Mouse (Mus musculus) MEL (cell line): ENCODE measurements around the gene Drc7.

ENCODE experiments used
- CTCF ChIP-seq, 3 experiments: IDR thresholded peaks in 2 of 3; conservative IDR thresholded peaks in 1 of 3; 2 replicates each; pipeline ENCODE4 v1.5.1; 2011 to 2012; ENCODE audit warnings: low read length in 3 of 3, low read depth in 2 of 3, mild to moderate bottlenecking in 2 of 3, improper control_type of control experiment in 1 of 3, inconsistent platforms in 1 of 3, mixed read lengths in 1 of 3, moderate library complexity in 1 of 3; ENCODE audit not compliant: control insufficient read depth in 1 of 3, insufficient read depth in 1 of 3, poor library complexity in 1 of 3, severe bottlenecking in 1 of 3
- ELF1 ChIP-seq: IDR thresholded peaks from 2 replicates; pipeline ENCODE4 v1.6.1; 2014; ENCODE audit warnings: low read depth, mild to moderate bottlenecking, inconsistent platforms, low read length, improper control_type of control experiment, moderate library complexity
- EP300 ChIP-seq, 2 experiments: IDR thresholded peaks; 2 replicates each; pipeline ENCODE4 v1.6.1; 2011; ENCODE audit warnings: improper control_type of control experiment in 2 of 2, low read length in 2 of 2, low read depth in 1 of 2, mild to moderate bottlenecking in 1 of 2
- ETS1 ChIP-seq: IDR thresholded peaks from 2 replicates; pipeline ENCODE4 v1.6.1; 2012; ENCODE audit warnings: low read depth, mild to moderate bottlenecking, inconsistent platforms, low read length, improper control_type of control experiment, moderate library complexity
- HCFC1 ChIP-seq: IDR thresholded peaks from 2 replicates; pipeline ENCODE4 v1.6.1; 2012; ENCODE audit warnings: low read depth, mild to moderate bottlenecking, inconsistent platforms, low read length, improper control_type of control experiment, moderate library complexity
- MEF2A ChIP-seq: IDR thresholded peaks from 2 replicates; pipeline ENCODE4 v1.6.1; 2014; ENCODE audit warnings: low read depth, mild to moderate bottlenecking, inconsistent platforms, low read length, improper control_type of control experiment; ENCODE audit not compliant: poor library complexity, insufficient replicate concordance, severe bottlenecking; ENCODE audit errors: extremely low read depth
- POLR2A ChIP-seq, 2 experiments: IDR thresholded peaks; 2 replicates each; pipeline ENCODE4 v1.6.1; 2011 to 2012; ENCODE audit warnings: low read length in 2 of 2, mild to moderate bottlenecking in 2 of 2, control low read depth in 1 of 2, improper control_type of control experiment in 1 of 2, low read depth in 1 of 2, moderate library complexity in 1 of 2; ENCODE audit not compliant: control insufficient read depth in 1 of 2, insufficient read depth in 1 of 2, poor library complexity in 1 of 2
- TCF12 ChIP-seq: IDR thresholded peaks from 2 replicates; pipeline ENCODE4 v1.6.1; 2014; ENCODE audit warnings: low read depth, mild to moderate bottlenecking, inconsistent platforms, low read length, improper control_type of control experiment, moderate library complexity
- ZC3H11A ChIP-seq: IDR thresholded peaks from 2 replicates; pipeline ENCODE4 v1.6.1; 2012; ENCODE audit warnings: low read depth, mild to moderate bottlenecking, inconsistent platforms, low read length, improper control_type of control experiment

DNA sequence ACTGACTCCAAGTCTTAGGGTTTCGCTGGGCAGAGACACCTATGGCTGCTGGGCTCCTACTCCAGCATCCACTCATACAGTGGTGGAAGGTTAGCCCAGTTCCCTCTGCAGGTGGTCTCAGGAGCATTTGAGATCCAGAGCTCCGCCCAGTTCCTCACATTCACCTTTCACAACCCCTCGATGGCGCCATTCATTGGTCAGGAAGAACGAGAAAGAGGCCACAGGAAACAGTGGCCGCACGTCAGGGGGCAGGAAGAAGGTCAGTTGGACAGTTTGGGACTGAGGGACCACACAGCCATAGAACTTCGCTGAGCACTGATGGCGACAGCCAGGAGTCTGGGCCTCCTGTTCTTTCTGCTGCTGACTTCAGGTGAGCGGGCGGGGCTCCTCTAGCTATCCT is 37.5 kb upstream of the Drc7 start, which contains the start of gene Adgrg3:
- TF ChIP-seq CTCF (IDR thresholded peaks at IDR 0.05 in 2 of 3, conservative IDR thresholded peaks at IDR 0.05 in 1 of 3; ENCODE audit: control insufficient read depth in 1 of 3, insufficient read depth in 1 of 3, low read depth in 2 of 3, low read length in 3 of 3, poor library complexity in 1 of 3, severe bottlenecking in 1 of 3): no peak
- TF ChIP-seq TCF12: no peak
- TF ChIP-seq HCFC1: no peak
- TF ChIP-seq EP300 (IDR thresholded peaks at IDR 0.05; ENCODE audit: low read depth in 1 of 2, low read length in 2 of 2): no peak
- no peak for TF ChIP-seq ETS1
- no peak for TF ChIP-seq MEF2A
- no peak for TF ChIP-seq ZC3H11A
- TF ChIP-seq POLR2A (IDR thresholded peaks at IDR 0.05; ENCODE audit: control insufficient read depth in 1 of 2, insufficient read depth in 1 of 2, low read depth in 1 of 2, low read length in 2 of 2, poor library complexity in 1 of 2): no peak
- TF ChIP-seq ELF1: no peak
